Mouse (Mus musculus) ES-Bruce4 (cell line): Measurements from ENCODE around the gene Smim27. TPM values are rescaled to one million over a fixed set of nuclear protein-coding genes. Genes with fewer than 3 reads are reported as not detected.

Experiments used
- H3K27ac ChIP-seq: 2 replicates; pipeline ENCODE4 v1.5.1; 2012; ENCODE audit warnings: low read length, inconsistent platforms; ENCODE audit not compliant: insufficient read depth
- H3K27me3 ChIP-seq: 2 replicates; pipeline ENCODE4 v1.6.1; 2012; ENCODE audit warnings: mild to moderate bottlenecking, low read length, inconsistent platforms; ENCODE audit not compliant: control insufficient read depth, poor library complexity, insufficient read depth, severe bottlenecking
- H3K36me3 ChIP-seq: 2 replicates; pipeline ENCODE4 v1.6.1; 2012; ENCODE audit warnings: inconsistent platforms, mild to moderate bottlenecking, low read length, moderate library complexity; ENCODE audit not compliant: control insufficient read depth, poor library complexity, insufficient read depth, severe bottlenecking
- H3K4me1 ChIP-seq: one replicate; pipeline ENCODE4 v1.8.1; 2011; ENCODE audit warnings: low read length; ENCODE audit not compliant: control insufficient read depth, insufficient read depth
- H3K4me3 ChIP-seq: 2 replicates; pipeline ENCODE4 v1.5.1; 2011; ENCODE audit warnings: low read depth, mild to moderate bottlenecking, low read length
- H3K9ac ChIP-seq: 2 replicates; pipeline ENCODE4 v1.6.1; 2012; ENCODE audit warnings: low read depth, mild to moderate bottlenecking, inconsistent platforms; ENCODE audit not compliant: poor library complexity, severe bottlenecking
- H3K9me3 ChIP-seq: replicated peaks from 2 replicates; pipeline ENCODE4 v1.6.1; 2012; ENCODE audit warnings: mild to moderate bottlenecking, low read length, inconsistent platforms; ENCODE audit not compliant: control insufficient read depth, poor library complexity, insufficient read depth, severe bottlenecking
- CTCF ChIP-seq: IDR thresholded peaks from one replicate; pipeline ENCODE4 v1.8.1; 2011; ENCODE audit warnings: low read depth, low read length
- EP300 ChIP-seq: IDR thresholded peaks from 2 replicates; pipeline ENCODE4 v1.6.1; 2011; ENCODE audit warnings: low read depth, low read length; ENCODE audit not compliant: insufficient read depth
- POLR2A ChIP-seq: IDR thresholded peaks from one replicate; pipeline ENCODE4 v1.8.1; 2011; ENCODE audit warnings: low read length; ENCODE audit not compliant: insufficient read depth
- polyA plus RNA-seq: library from polyadenylated mRNA; stranded (reverse); fragments of >200 nt; gene quantifications from 2 replicates; pipeline ENCODE4 v1.2.4, GENCODE M21; 2011; ENCODE audit warnings: low read depth; ENCODE audit not compliant: missing spikeins, insufficient read depth, insufficient read length

The Smim27 gene
- polyA plus RNA-seq, 1 experiment: 4.4 TPM

- Histone ChIP-seq H3K4me1 (peaks cover 3% of the 10 kb centered on the region), H3K36me3 (no peaks in the 10 kb centered on the region), H3K9me3 (no peaks in the 10 kb centered on the region), H3K27ac (peak overlapping the region; percentile 92), H3K4me3 (no peak overlapping the region), H3K9ac (peak overlapping the region; percentile 47; the same call in 1 of the 2 replicates), H3K27me3 (no peaks in the 10 kb centered on the region)
- TF ChIP-seq EP300 (peak; percentile 41; the same call in 1 of the 2 replicates), POLR2A (no peak)
Measured at GRCm38 (mm10) chr4:40227131-40227530, 42.2 kb upstream of the Smim27 start.

DNA sequence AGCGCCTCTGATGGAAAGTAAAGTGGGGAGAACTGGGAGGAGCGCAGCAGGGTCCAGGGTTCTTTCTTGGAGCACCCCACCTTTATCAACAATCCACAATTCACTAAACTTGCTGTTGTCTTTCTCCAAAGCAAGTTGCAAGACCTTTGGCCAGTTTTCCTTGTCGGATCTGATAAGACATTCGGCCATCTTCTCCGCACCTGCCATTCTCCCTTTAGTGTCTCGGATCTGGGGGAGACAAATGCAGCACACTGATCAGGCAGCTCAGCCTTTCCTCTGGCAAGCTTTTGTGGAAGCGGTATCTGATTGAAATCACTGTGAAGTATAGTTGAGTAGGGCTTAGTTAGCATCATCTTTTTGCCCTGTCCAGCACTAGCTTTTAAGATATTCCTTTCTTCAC, 41.5 kb upstream of the Smim27 start:
- TF ChIP-seq EP300: no peak
- TF ChIP-seq CTCF: no peak
- TF ChIP-seq POLR2A: no peak
- Histone ChIP-seq H3K4me1 (peaks cover 3% of the 10 kb centered on the region), H3K36me3 (no peaks in the 10 kb centered on the region), H3K4me3 (peak overlapping the region; percentile 37), H3K27me3 (no peaks in the 10 kb centered on the region), H3K27ac (peak overlapping the region; percentile 92), H3K9ac (peak overlapping the region; percentile 47; the same call in 1 of the 2 replicates), H3K9me3 (no peaks in the 10 kb centered on the region)

DNA sequence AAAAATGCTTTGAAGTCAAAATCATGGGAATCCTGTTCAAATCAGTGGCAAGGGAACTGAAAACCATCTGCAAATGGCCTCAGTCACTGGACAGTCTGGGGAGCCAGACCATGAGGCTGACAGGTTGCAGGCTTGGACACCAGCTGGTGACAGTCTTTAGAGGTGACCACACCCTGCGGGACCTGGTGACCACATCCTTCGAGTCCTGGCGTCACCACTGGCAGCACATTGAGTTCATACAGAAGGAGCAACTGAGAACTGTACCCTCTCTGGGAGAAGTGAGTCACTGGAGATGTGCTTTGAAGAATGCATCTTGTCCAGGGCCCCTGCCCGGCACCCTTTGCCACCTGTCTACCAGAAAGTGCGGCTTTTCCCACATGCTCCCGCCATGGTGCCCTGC, 39.7 kb upstream of the Smim27 start:
- no peak overlapping the region for H3K4me3 ChIP-seq
- no peaks in the 10 kb centered on the region for H3K27me3 ChIP-seq
- H3K9me3 ChIP-seq: no peaks in the 10 kb centered on the region
- H3K9ac ChIP-seq: no peak overlapping the region
- H3K36me3 ChIP-seq: no peaks in the 10 kb centered on the region
- H3K27ac ChIP-seq: no peak overlapping the region
- no peak for TF ChIP-seq EP300
- no peak for TF ChIP-seq POLR2A
- TF ChIP-seq CTCF: no peak
- H3K4me1 ChIP-seq: peaks cover 5% of the 10 kb centered on the region

- Histone ChIP-seq H3K4me1 (peaks cover 2% of the 10 kb centered on the region), H3K9ac (no peak overlapping the region), H3K27me3 (no peaks in the 10 kb centered on the region), H3K36me3 (no peaks in the 10 kb centered on the region), H3K4me3 (no peak overlapping the region), H3K27ac (peak overlapping the region; percentile 46; the same call in 1 of the 2 replicates), H3K9me3 (no peaks in the 10 kb centered on the region)
- TF ChIP-seq EP300 (no peak), CTCF (peak; percentile 36)
Measured at GRCm38 (mm10) chr4:40233062-40233664, 36.2 kb upstream of the Smim27 start.

DNA sequence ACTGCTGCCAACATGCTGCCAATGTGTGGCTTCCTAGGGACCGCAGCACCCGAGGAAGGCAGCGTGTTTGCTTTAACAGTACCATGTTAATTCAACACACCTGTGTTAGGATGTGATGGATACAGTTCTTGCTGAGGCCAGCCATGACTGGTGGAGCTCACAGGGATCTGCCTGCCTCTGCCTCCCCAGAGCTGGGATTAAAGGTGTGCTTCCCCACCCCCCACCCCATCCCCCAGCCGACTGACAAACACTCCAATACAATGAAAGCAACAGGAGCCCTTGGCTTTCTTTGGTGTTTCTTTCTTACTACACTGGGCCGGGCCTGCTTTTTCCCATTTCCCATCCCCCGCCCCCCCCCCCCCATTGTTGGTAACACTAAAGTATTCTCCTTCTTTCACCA, 35.1 kb upstream of the Smim27 start:
- Histone ChIP-seq H3K4me1 (peaks cover 2% of the 10 kb centered on the region), H3K4me3 (peak overlapping the region; percentile 16; the same call in 1 of the 2 replicates), H3K27ac (peak overlapping the region; percentile 57), H3K9me3 (no peaks in the 10 kb centered on the region), H3K27me3 (no peaks in the 10 kb centered on the region), H3K36me3 (no peaks in the 10 kb centered on the region), H3K9ac (peak overlapping the region; percentile 45; the same call in 1 of the 2 replicates)
- TF ChIP-seq CTCF: no peak
- peak; percentile 79 for TF ChIP-seq EP300

DNA sequence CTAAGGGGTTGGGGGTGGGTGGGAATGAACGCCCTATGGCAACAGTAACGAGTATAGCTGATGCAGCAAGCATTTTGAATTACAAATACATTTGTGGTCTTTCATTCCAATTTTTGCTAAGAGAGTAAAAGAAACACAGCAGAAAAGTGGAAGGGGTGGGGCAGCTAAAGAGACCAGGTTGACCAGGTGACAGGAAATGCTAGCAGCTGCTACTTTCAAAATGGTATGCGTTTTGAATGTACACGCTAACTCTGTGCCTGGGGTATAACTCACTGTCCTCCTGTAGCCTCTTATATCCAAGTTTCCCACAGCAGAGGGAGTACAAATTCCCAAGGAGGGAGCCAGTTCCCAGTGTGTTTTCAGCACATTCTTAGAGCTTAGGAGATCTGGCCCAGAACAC, 32.5 kb upstream of the Smim27 start:
- no peak overlapping the region for H3K27ac ChIP-seq
- no peaks in the 10 kb centered on the region for H3K27me3 ChIP-seq
- H3K36me3 ChIP-seq: no peaks in the 10 kb centered on the region
- TF ChIP-seq POLR2A: no peak
- no peak for TF ChIP-seq EP300
- TF ChIP-seq CTCF: no peak
- no peaks in the 10 kb centered on the region for H3K9me3 ChIP-seq
- H3K9ac ChIP-seq: no peak overlapping the region
- H3K4me1 ChIP-seq: peaks cover 2% of the 10 kb centered on the region
- H3K4me3 ChIP-seq: no peak overlapping the region
